Mouse (Mus musculus): ENCODE measurements at regions not wholly inside any gene's neighbourhood (a gene's known extent, or its start where the extent isn't known, plus 50 kb on each side); places are given as distances from the start of the nearest gene placed in this dataset.
A peak's percentile ranks its signal among the peaks of the same experiment; 100 is the strongest.

- peaks cover 2% of the 10 kb centered on the region; the same call in 1 of the 2 replicates for H3K4me1 ChIP-seq
- H3K36me3 ChIP-seq, result no peaks in the 10 kb centered on the region
- no peak overlapping the region for H3K4me2 ChIP-seq (replicated peaks)
- no peak overlapping the region for H3K27ac ChIP-seq (replicated peaks)
- WGBS, result 83% methylated on average over 7 of the region's 7 CpGs
- H3K4me3 ChIP-seq (replicated peaks), result no peak overlapping the region
- H3K9me3 ChIP-seq (replicated peaks), result no peaks in the 10 kb centered on the region
- no peak for ATAC-seq (ENCODE audit: insufficient number of reproducible peaks, low FRiP score, low TSS enrichment, low read depth)
- H3K27me3 ChIP-seq, result no peaks in the 10 kb centered on the region; the same call in 1 of the 2 replicates
- no peak overlapping the region for H3K9ac ChIP-seq
These were observed 54.8 kb downstream of the 1700122O11Rik start for GRCm38 (mm10) chr17:47983286-47983685.

GRCm38 (mm10) chr17:47981556-47982027 lies 56.5 kb downstream of the 1700122O11Rik start:
- no peaks in the 10 kb centered on the region for H3K36me3 ChIP-seq
- H3K4me1 ChIP-seq, result 0 out of 2 replicates have a peak, but pooled peaks cover 2% of the 10 kb centered on the region
- ATAC-seq (ENCODE audit: insufficient number of reproducible peaks, low FRiP score, low TSS enrichment, low read depth), result no peak
- WGBS, result 26% methylated on average over 7 of the region's 7 CpGs
- H3K27me3 ChIP-seq, result no peaks in the 10 kb centered on the region; the same call in 1 of the 2 replicates
- no peak overlapping the region for H3K27ac ChIP-seq (replicated peaks)
- H3K9me3 ChIP-seq (replicated peaks), result no peaks in the 10 kb centered on the region
- H3K4me3 ChIP-seq (replicated peaks), result no peak overlapping the region
- no peak overlapping the region for H3K9ac ChIP-seq
- no peak overlapping the region for H3K4me2 ChIP-seq (replicated peaks)

DNA sequence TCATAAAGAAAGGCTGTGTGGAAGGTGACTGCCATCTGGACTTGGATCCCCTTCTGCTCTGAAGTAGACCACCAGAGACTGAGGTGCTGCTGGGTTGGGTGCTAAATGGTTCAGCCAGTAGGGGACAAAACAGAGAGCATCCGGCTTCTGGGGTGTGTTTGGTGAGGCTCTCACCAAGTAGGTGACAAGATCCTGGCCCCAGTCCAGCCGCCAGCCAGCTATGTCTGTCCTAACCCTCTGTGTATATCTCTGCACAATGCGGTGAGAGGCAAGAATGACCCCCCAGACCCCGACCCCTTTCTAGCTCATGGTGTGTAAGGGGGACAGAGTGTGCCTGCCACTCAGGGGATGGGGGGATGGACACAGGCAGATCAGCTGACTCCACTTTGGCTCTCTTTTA lies 54.8 kb upstream of the Foxp4 start:
- Histone ChIP-seq H3K4me2 (replicated peaks) (no peak overlapping the region), H3K27me3 (no peaks in the 10 kb centered on the region; the same call in 1 of the 2 replicates), H3K27ac (replicated peaks) (no peak overlapping the region), H3K36me3 (no peaks in the 10 kb centered on the region), H3K4me1 (peaks cover 23% of the 10 kb centered on the region), H3K9me3 (replicated peaks) (no peaks in the 10 kb centered on the region), H3K9ac (no peak overlapping the region), H3K4me3 (replicated peaks) (no peak overlapping the region)
- no peak for ATAC-seq (ENCODE audit: insufficient number of reproducible peaks, low FRiP score, low TSS enrichment, low read depth)
- WGBS, result 75% methylated on average over 4 of the region's 4 CpGs

- no peaks in the 10 kb centered on the region for H3K9me3 ChIP-seq (replicated peaks)
- 32% methylated on average over 9 of the region's 9 CpGs for WGBS
- no peak overlapping the region for H3K4me3 ChIP-seq (replicated peaks)
- H3K4me2 ChIP-seq (replicated peaks), result no peak overlapping the region
- no peaks in the 10 kb centered on the region for H3K36me3 ChIP-seq
- no peak overlapping the region for H3K27ac ChIP-seq (replicated peaks)
- no peak overlapping the region for H3K9ac ChIP-seq
- no peak for ATAC-seq (ENCODE audit: insufficient number of reproducible peaks, low FRiP score, low TSS enrichment, low read depth)
- H3K27me3 ChIP-seq, result no peaks in the 10 kb centered on the region; the same call in 1 of the 2 replicates
- H3K4me1 ChIP-seq, result peaks cover 30% of the 10 kb centered on the region
These were observed 54.1 kb upstream of the Foxp4 start for GRCm38 (mm10) chr17:47978404-47979030.

- Histone ChIP-seq H3K4me2 (replicated peaks) (no peak overlapping the region), H3K9ac (no peak overlapping the region), H3K36me3 (no peaks in the 10 kb centered on the region), H3K4me3 (replicated peaks) (no peak overlapping the region), H3K27ac (replicated peaks) (no peak overlapping the region), H3K27me3 (no peaks in the 10 kb centered on the region; the same call in 1 of the 2 replicates), H3K9me3 (replicated peaks) (no peaks in the 10 kb centered on the region), H3K4me1 (peaks cover 34% of the 10 kb centered on the region)
- 82% methylated on average over 2 of the region's 2 CpGs for WGBS
- no peak for ATAC-seq (ENCODE audit: insufficient number of reproducible peaks, low FRiP score, low TSS enrichment, low read depth)
These were observed 53.6 kb upstream of the Foxp4 start for GRCm38 (mm10) chr17:47978001-47978400.

DNA sequence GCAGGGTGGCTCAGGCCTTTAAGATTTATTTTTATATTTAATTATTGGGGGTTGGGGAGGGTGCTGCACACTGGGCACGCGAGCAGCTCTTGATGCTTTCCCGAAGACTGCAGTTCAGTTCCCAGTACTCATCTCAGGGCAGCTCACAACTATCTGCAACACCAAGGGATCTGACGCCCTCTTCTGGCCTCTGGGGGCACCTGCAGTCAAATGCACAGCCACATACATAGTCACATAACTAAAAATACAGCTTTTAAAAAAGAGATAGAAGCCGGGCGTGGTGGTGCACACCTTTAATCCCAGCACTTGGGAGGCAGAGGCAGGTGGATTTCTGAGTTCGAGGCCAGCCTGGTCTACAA lies 52.5 kb upstream of the Foxp4 start:
- 88% methylated on average over 7 of the region's 7 CpGs for WGBS
- no peaks in the 10 kb centered on the region for H3K9me3 ChIP-seq (replicated peaks)
- no peak overlapping the region for H3K4me2 ChIP-seq (replicated peaks)
- H3K4me3 ChIP-seq (replicated peaks), result no peak overlapping the region
- ATAC-seq (ENCODE audit: insufficient number of reproducible peaks, low FRiP score, low TSS enrichment, low read depth), result no peak
- H3K27me3 ChIP-seq, result no peaks in the 10 kb centered on the region; the same call in 1 of the 2 replicates
- H3K4me1 ChIP-seq, result peaks cover 34% of the 10 kb centered on the region
- no peak overlapping the region for H3K9ac ChIP-seq
- no peaks in the 10 kb centered on the region for H3K36me3 ChIP-seq
- peak overlapping the region; percentile 78; the same call in 1 of the 2 replicates for H3K27ac ChIP-seq (replicated peaks)

- peak overlapping the region; percentile 73 for H3K4me2 ChIP-seq (replicated peaks)
- peaks cover 34% of the 10 kb centered on the region for H3K4me1 ChIP-seq
- WGBS, result 13% methylated on average over 27 of the region's 27 CpGs
- 0 out of 2 replicates have a peak, but pooled peaks have one; percentile 41 for ATAC-seq (ENCODE audit: insufficient number of reproducible peaks, low FRiP score, low TSS enrichment, low read depth)
- H3K27ac ChIP-seq (replicated peaks), result peak overlapping the region; percentile 78
- no peaks in the 10 kb centered on the region; the same call in 1 of the 2 replicates for H3K27me3 ChIP-seq
- peak overlapping the region; percentile 39 for H3K4me3 ChIP-seq (replicated peaks)
- no peak overlapping the region for H3K9ac ChIP-seq
- H3K9me3 ChIP-seq (replicated peaks), result no peaks in the 10 kb centered on the region
- no peaks in the 10 kb centered on the region for H3K36me3 ChIP-seq
These were observed 51.9 kb upstream of the Foxp4 start for GRCm38 (mm10) chr17:47976061-47976998.

DNA sequence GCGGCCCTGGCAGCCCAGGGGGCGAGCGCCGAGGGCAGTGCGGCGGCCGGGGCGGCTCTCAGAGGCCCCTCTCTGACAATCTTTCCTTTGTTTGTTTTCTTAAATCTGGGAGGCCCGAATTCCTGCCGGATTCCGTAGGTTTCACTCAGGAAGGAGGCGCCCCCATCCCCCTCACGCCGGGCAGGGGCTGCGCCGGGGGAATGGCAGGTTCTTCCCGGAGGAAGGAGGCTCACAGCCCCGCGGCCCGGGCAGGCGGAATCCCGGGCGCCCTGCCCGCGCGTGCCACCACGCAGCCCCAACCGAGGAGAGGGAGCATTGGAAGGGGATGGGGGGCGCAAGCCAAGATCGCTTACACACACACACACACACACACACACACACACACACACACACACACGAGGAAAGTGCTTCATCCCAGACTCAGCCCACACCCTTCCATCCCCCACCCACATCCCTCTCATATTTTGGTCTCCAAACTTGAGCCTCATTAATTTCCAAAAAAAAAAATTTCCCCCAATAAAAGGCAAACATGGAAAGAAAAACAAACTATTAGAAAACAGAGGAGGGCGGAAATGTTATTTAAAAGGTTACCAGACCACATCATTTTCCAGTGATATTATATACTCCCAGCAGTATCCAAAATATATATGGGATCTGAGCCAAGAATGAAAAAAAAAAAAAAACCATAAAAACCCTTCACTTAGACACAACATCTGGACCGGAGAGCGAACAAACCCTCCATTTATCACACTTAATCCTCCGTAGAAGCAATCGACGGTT lies 51.0 kb upstream of the Foxp4 start:
- no peaks in the 10 kb centered on the region for H3K36me3 ChIP-seq
- ATAC-seq (ENCODE audit: insufficient number of reproducible peaks, low FRiP score, low TSS enrichment, low read depth), result peak; percentile 49; the same call in 1 of the 2 replicates
- H3K27me3 ChIP-seq, result no peaks in the 10 kb centered on the region; the same call in 1 of the 2 replicates
- peak overlapping the region; percentile 73 for H3K4me2 ChIP-seq (replicated peaks)
- H3K9ac ChIP-seq, result no peak overlapping the region
- peak overlapping the region; percentile 78 for H3K27ac ChIP-seq (replicated peaks)
- peak overlapping the region; percentile 39 for H3K4me3 ChIP-seq (replicated peaks)
- WGBS, result 2% methylated on average over 33 of the region's 37 CpGs
- H3K4me1 ChIP-seq, result peaks cover 34% of the 10 kb centered on the region
- H3K9me3 ChIP-seq (replicated peaks), result no peaks in the 10 kb centered on the region

DNA sequence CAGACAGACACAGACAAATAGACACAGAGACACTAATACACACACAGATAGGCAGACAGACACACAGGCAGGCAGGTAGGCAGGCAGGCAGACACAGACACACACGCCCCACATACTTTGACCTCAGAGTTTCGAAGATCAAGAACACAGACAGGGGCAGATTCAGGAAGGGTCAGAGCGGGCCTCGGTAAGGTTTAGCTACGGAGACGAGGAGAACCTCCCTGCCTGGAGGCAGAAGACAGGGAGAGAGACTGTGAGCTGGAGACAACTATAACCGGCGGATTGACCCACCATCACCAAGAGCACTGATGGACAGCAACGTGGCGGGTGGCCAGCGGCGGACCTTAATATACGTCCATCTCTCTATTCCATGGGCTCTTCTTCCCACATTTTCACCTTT lies 50.1 kb upstream of the Foxp4 start:
- Histone ChIP-seq H3K9ac (peak overlapping the region; percentile 13; the same call in 1 of the 2 replicates), H3K4me2 (replicated peaks) (peak overlapping the region; percentile 73), H3K9me3 (replicated peaks) (no peaks in the 10 kb centered on the region), H3K36me3 (no peaks in the 10 kb centered on the region), H3K4me3 (replicated peaks) (peak overlapping the region; percentile 39), H3K4me1 (peaks cover 34% of the 10 kb centered on the region), H3K27ac (replicated peaks) (peak overlapping the region; percentile 58), H3K27me3 (no peaks in the 10 kb centered on the region)
- 6% methylated on average over 13 of the region's 13 CpGs for WGBS
- ATAC-seq (ENCODE audit: insufficient number of reproducible peaks, low FRiP score, low TSS enrichment, low read depth), result no peak; the same call in 1 of the 2 replicates
